Mouse (Mus musculus) brain, adult 2 months (tissue): ENCODE data around the gene Sspn.

Experiments used
- DNase-seq: peaks from one replicate; pipeline ENCODE4 v3.0.0; 2011; ENCODE audit warnings: low read depth, low spot score

Sspn gene

DNA sequence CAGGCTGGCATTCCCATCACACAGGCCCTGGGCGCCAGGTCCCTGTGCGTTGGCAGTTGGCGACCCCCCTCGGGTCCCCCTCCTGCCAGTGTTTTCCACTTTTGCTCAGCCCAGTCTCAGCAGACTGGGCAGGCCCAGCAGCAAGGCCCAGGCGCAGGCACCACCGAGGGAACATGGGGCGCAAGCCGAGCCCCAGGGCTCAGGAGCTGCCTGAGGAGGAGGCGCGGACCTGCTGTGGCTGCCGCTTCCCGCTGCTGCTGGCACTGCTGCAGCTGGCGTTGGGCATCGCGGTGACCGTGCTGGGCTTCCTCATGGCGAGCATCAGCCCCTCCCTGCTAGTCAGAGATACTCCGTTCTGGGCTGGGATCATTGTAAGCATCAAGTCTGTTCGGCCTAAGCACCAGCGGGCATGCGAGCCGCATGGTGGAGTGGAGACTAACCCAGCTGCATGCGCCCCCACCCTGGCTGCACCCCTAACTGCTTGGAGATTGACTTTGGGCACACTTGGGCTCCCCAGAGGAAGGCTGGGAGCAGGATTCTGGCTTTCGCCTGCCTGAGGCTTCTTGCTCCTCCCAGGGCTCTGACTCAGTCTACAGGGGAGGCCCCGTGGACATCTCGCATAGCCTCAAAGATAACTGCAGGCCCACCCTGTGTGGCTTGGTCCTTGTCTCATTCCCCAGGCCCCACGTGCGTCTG, 2.7 kb downstream of the Sspn start:
- DNase-seq: peak; percentile 85

GRCm38 (mm10) chr6:145934697-145935240, 3.3 kb downstream of the Sspn start:
- peak; percentile 15 for DNase-seq

DNA sequence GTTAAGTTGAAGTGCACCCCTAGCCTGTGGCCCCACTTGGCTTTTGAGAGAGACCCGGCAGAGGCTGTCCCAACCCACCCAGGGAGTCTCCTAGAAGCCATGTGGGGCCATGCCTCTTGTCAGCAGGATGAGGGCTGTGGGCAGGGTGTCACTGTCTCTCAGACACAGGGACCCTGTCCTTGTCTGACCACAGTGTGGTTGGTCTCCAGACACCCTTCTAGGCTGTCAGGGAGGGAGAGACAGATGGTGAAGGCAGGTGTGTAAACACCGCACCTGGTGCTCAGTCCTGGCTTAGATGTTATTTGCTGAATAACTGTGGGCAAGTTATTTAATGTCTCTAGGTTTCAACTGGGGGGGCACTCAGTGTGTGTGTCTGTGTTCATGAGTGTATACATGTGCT, 4.5 kb downstream of the Sspn start:
- DNase-seq: no peak

GRCm38 (mm10) chr6:145936511-145936910, 5.1 kb downstream of the Sspn start:
- DNase-seq: no peak

GRCm38 (mm10) chr6:145940852-145941251, 9.4 kb downstream of the Sspn start:
- DNase-seq: no peak

- no peak for DNase-seq
Observed at GRCm38 (mm10) chr6:145942263-145942966, 11.0 kb downstream of the Sspn start.

- DNase-seq: no peak
Observed at GRCm38 (mm10) chr6:145943414-145943813, 12.0 kb downstream of the Sspn start.

- no peak for DNase-seq
Observed at GRCm38 (mm10) chr6:145945700-145946344, 14.4 kb downstream of the Sspn start.

DNA sequence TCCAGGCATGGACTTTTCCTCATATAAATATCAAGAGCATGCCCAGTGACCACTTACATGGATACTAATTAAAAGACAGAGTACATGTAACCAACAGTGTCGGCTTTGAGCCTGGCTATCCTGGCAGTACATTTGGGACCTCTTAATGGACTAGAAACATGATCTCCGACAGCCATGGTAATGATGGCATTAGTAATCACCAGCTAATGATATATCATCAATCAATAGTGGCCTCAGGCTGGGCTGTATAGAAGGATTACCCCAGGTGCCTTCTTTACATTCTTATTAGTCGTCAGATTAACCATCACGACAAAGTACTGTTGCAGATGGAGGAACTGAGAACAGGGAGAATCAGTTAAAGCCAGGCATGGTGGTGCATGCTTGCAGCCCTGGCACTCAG, 17.6 kb downstream of the Sspn start:
- DNase-seq: no peak

GRCm38 (mm10) chr6:145950626-145951025, 19.2 kb downstream of the Sspn start:
- DNase-seq: no peak

DNA sequence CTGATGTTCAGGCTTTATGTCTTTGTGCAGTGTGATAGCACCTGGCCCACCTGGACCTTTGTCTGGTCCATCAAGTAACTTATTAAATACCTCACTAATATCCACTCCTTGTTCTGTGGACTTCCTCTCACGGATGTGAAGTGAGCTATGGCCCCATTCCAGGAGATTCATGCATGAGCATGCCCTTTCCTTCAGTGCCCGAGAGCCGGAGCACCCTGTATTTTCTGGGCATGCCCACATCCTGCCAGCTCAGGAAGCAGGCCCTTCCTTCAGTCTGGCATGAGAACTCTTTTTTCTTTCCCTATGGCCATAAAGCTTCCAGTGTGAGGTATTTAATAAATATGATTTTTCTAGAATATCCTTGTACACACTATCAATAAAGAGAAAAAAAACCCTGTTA, 21.2 kb downstream of the Sspn start:
- DNase-seq: no peak

GRCm38 (mm10) chr6:145953121-145953896, 21.9 kb downstream of the Sspn start:
- DNase-seq: peak; percentile 58

- no peak for DNase-seq
Observed at GRCm38 (mm10) chr6:145957427-145957965, 26.1 kb downstream of the Sspn start.

GRCm38 (mm10) chr6:145958070-145958469, 26.6 kb downstream of the Sspn start:
- DNase-seq: peak; percentile 39

DNA sequence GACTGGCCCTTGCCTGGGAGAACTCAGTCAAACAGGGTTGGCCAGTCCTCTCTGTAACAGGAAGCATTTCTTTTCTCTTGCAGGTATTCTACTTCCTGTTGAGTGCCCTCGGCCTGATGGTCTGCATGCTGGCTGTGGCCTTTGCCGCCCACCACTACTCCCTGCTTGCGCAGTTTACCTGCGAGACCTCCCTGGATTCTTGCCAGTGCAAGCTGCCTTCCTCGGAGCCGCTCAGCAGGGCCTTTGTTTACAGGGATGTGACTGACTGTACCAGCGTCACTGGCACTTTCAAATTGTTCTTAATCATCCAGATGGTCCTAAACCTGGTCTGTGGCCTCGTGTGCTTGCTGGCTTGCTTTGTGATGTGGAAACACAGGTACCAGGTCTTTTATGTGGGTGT, 29.6 kb downstream of the Sspn start:
- peak; percentile 40 for DNase-seq

- DNase-seq: peak; percentile 55
Observed at GRCm38 (mm10) chr6:145963966-145964365, 32.5 kb downstream of the Sspn start.

DNA sequence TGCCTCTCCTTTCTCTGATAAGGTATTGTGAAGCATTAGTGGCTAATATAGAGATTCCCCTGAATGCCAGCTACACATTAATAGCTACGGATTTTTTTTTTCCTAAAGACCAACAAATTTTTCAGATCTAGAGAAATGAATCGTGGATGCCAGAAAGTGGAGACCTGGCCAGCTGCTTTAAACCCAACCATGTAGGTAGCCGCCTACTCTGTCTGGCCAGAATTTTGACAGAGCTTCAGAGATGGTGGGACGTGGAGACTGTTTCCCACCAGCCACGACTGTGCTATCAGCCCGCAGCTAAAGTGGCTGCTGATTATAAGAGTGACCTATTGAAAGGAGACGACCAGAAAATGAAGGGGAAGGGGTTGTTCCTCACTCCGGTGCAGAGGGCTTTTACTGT, 36.3 kb downstream of the Sspn start:
- DNase-seq: no peak

DNA sequence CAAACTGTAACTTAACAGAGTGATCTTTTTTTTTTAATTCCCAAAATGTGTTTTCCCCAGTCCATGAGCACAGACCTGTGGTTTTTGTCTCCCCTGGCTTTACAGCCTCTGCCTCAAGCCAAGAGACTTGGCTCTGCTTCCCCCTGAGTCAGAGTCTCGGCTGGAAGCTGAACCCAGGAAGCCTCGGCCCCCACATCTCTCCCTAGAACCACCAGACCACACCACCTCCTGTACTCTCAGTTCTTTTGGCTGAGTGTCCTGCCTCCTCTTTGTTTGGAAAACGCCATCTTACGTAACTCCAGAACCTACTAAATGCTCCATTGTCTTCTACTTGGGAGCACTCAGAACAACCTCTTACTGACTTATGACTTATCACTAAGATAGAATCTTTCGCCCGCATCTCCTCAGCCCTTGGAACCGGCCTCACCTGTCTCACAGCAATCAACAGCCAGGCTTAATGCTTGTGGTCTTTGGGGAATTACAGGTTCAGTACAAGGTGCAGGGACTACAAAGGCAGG, 36.9 kb downstream of the Sspn start:
- DNase-seq: peak; percentile 68

GRCm38 (mm10) chr6:145968821-145969220, 37.4 kb downstream of the Sspn start:
- DNase-seq: no peak

DNA sequence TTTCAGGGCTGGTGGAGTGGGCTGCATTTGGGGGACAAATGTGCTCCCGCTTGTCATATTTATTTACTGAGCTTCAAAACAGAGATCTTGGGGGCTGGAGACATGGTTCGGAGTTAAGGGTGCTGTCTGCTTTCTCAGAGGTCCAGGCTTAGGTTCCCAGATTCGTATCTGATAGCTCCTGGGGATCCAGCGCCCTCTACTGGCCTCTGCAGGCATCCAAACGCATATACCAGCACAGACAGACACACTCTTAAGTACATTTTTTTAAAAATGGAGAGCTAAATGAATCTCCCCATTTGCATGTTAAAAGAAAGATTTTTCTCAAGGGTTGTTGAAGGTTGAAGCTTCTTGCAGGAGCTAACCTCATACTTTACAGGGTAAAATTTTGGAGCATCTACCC, 38.1 kb downstream of the Sspn start:
- no peak for DNase-seq

DNA sequence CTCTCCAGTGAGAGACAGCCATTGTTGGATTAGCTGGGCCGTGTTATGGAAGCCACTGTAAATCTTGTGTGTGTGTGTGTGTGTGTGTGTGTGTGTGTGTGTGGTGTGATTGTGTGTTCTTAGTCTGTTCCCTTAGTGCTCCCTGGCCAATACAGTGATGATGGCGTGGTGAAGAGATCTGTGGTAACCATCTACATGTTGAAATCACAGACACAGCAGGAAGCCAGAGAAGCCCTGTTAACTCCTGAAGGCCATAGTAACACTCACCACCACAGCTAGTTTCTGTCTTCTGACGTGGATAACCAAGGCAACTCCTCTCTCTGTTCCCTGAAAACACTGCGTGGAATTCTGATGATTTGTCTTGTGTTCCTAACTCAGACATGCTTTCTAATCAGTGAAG, 40.7 kb downstream of the Sspn start:
- no peak for DNase-seq
